Mouse (Mus musculus) heart, embryonic 14.5 days (tissue): ENCODE measurements at regions not wholly inside any gene's neighbourhood (a gene's known extent, or its start where the extent isn't known, plus 50 kb on each side); places are given as distances from the start of the nearest gene placed in this dataset.

Experiments used
- ATAC-seq: fragments of 200-750 bp; cut with Nextera tagmentation; 2 replicates; pipeline ENCODE4 v1.8.0; 2017; ENCODE audit warnings: low read depth, moderate TSS enrichment; ENCODE audit not compliant: insufficient number of reproducible peaks, insufficient read depth, low FRiP score
- H3K27ac ChIP-seq, 2 experiments: fragments of 200-500 bp in 1 of 2; fragments of 300-500 bp in 1 of 2; sonication (generic) in 1 of 2; replicated peaks in 1 of 2; 2 replicates each; pipeline ENCODE4 v1.5.1; 2012 to 2014; ENCODE audit warnings: low read depth in 2 of 2, low read length in 2 of 2, control low read depth in 1 of 2, mild to moderate bottlenecking in 1 of 2, mixed read lengths in 1 of 2; ENCODE audit not compliant: control insufficient read depth in 1 of 2, insufficient read depth in 1 of 2
- H3K27me3 ChIP-seq: fragments of 300-500 bp; sonication (generic); 2 replicates; pipeline ENCODE4 v1.6.1; 2014; ENCODE audit warnings: mild to moderate bottlenecking, low read length, control low read depth; ENCODE audit not compliant: control insufficient read depth, insufficient read depth
- H3K36me3 ChIP-seq: fragments of 300-500 bp; sonication (generic); 2 replicates; pipeline ENCODE4 v1.6.1; 2014; ENCODE audit warnings: mild to moderate bottlenecking, control low read depth, low read length, mixed read lengths; ENCODE audit not compliant: control insufficient read depth, insufficient read depth
- H3K4me1 ChIP-seq, 2 experiments: fragments of 200-500 bp in 1 of 2; fragments of 300-500 bp in 1 of 2; sonication (generic) in 1 of 2; 2 replicates each; pipeline ENCODE4 v1.6.1; 2012 to 2014; ENCODE audit warnings: low read length in 2 of 2, control low read depth in 1 of 2, mixed read lengths in 1 of 2; ENCODE audit not compliant: control insufficient read depth in 2 of 2, insufficient read depth in 2 of 2
- H3K4me2 ChIP-seq: fragments of 300-500 bp; sonication (generic); 2 replicates; pipeline ENCODE4 v1.6.1; 2014; ENCODE audit warnings: mild to moderate bottlenecking, low read length
- H3K4me3 ChIP-seq, 2 experiments: fragments of 200-500 bp in 1 of 2; fragments of 300-500 bp in 1 of 2; sonication (generic) in 1 of 2; 2 replicates each; pipeline ENCODE4 v1.5.1; 2012 to 2014; ENCODE audit warnings: low read length in 2 of 2, mild to moderate bottlenecking in 2 of 2, control low read depth in 1 of 2, low read depth in 1 of 2, moderate library complexity in 1 of 2; ENCODE audit not compliant: control insufficient read depth in 1 of 2, insufficient read depth in 1 of 2
- H3K9ac ChIP-seq: fragments of 300-500 bp; sonication (generic); 2 replicates; pipeline ENCODE4 v1.6.1; 2014; ENCODE audit warnings: mild to moderate bottlenecking, low read length
- H3K9me3 ChIP-seq: fragments of 300-500 bp; sonication (generic); 2 replicates; pipeline ENCODE4 v1.6.1; 2016; ENCODE audit warnings: low read length, control low read depth; ENCODE audit not compliant: control insufficient read depth
- WGBS: fragments of 180-500 bp; shearing (Covaris S2); extraction: QIAGEN DNeasy Blood & Tissue Kit; methylation state at CpG from one replicate; pipeline ENCODE4 v1.1.7; 2014; 5-methylcytosine and 5-hydroxymethylcytosine counted together

DNA sequence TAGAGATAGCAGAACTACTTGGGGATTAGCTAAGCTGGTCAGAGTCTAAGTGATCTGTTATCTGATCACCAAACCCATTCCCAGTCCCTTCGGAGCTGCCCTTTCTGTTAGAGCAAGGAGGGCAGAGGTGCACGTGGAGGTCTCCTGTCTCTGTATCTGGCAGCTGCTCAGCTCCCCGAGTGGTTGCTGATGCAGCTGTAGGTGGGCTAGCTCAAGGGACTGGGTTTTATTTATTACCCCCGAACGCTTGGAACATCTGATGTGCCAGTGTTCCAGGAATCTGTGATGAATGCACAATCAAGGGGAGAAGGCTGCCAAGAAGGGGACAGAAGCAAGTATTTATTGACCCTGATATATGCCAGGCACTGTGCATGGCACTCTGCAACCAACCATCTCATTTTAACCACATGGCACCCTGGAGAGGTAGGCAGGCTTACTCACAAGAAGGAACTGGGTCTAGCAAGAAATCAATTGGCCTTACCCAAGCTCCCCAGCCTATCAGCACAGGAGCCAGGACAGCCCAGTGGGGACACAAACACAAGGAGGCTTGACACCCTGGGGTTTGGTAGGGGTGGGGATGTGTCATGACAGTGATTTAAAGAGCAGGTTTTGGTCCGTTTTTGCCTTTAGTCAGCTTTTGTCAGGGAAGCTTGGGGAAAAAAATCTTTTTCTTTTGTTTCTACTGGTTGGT lies 154.6 kb upstream of the Bmper start:
- no peak overlapping the region for H3K4me3 ChIP-seq
- no peaks in the 10 kb centered on the region for H3K9me3 ChIP-seq
- H3K4me2 ChIP-seq, result no peak overlapping the region
- no peaks in the 10 kb centered on the region for H3K27me3 ChIP-seq
- peaks cover 4 to 7% of the 10 kb centered on the region in 2 experiments; a peak in 1 of 4 replicates for H3K4me1 ChIP-seq
- H3K9ac ChIP-seq, result no peak overlapping the region
- no peaks in the 10 kb centered on the region for H3K36me3 ChIP-seq
- WGBS, result 49% methylated on average over 6 of the region's 6 CpGs
- ATAC-seq, result no peak
- no peak overlapping the region for H3K27ac ChIP-seq

DNA sequence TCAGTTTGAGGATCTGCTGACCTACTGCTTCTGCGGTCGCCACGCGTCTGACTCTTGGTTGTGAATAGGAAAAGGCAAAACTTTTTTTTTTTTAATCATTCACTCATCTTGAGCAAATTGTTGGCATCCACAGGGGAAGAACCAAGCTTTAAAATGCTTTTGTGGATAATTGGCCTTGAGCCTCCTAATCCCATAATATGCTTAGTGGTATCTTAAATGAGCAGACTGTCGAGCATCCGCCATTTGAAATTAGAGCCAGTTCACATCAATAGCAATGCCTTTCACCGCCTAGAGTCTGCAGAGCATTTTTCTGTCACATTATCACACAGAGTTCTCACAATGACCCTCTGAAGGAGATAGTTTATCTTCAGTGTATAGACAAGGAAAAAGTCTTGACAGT lies 153.7 kb upstream of the Bmper start:
- Histone ChIP-seq H3K9ac (no peak overlapping the region), H3K27me3 (no peaks in the 10 kb centered on the region), H3K4me3 (no peak overlapping the region), H3K4me2 (no peak overlapping the region), H3K4me1 (peaks cover 4 to 7% of the 10 kb centered on the region in 2 experiments; a peak in 1 of 4 replicates), H3K9me3 (no peaks in the 10 kb centered on the region), H3K27ac (no peak overlapping the region), H3K36me3 (no peaks in the 10 kb centered on the region)
- WGBS, result 65% methylated on average over 7 of the region's 7 CpGs
- no peak for ATAC-seq

DNA sequence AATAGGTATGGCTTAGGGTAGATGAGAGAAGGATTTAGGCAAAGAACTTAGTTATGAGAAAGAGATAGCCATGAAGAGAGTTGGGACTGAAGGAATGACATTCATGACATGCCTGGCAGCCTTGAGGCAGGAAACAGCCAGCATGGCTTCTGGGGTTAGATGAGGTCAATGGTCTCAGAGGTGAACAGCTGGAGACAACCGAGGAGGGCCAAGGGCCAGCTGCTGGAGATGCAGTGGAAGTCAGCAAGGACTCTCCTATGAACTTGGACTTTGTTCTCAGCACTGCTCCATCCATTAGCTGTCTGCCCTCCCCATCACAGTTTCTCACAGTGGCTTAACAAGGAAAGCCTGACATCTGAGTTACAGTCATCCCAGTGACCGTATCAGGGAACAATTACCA lies 151.9 kb upstream of the Bmper start:
- Histone ChIP-seq H3K27me3 (no peaks in the 10 kb centered on the region), H3K27ac (no peak overlapping the region), H3K4me3 (no peak overlapping the region), H3K9me3 (no peaks in the 10 kb centered on the region), H3K36me3 (no peaks in the 10 kb centered on the region), H3K9ac (no peak overlapping the region), H3K4me1 (peaks cover 4 to 7% of the 10 kb centered on the region in 2 experiments; a peak in 1 of 4 replicates), H3K4me2 (no peak overlapping the region)
- WGBS, result 41% methylated on average over 2 of the region's 2 CpGs
- no peak for ATAC-seq

DNA sequence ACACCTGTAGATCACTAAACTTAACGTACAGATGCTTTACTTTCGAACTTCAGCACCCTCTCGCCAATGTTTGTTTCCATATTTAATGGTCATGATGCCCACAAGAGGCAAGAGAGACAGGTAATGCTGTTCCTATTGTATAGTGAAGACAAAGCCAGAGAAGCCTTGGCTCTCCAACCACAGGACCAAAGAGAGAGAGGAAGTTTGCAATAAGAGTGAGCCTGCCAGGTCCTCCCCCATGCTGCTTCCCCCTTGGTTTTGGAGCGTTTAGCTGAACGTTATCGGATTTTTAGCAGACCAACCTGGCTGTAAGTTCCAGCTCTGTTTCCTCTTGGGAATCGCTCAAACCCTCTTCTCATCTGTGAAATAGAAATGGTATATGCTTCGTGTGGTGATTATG lies 150.1 kb upstream of the Bmper start:
- no peaks in the 10 kb centered on the region for H3K27me3 ChIP-seq
- no peak overlapping the region for H3K9ac ChIP-seq
- no peak overlapping the region for H3K4me3 ChIP-seq
- no peaks in the 10 kb centered on the region for H3K36me3 ChIP-seq
- peaks cover 4 to 5% of the 10 kb centered on the region in 2 experiments; a peak in 1 of 4 replicates for H3K4me1 ChIP-seq
- no peaks in the 10 kb centered on the region for H3K9me3 ChIP-seq
- ATAC-seq, result no peak
- H3K4me2 ChIP-seq, result no peak overlapping the region
- WGBS, result 77% methylated on average over 8 of the region's 8 CpGs
- H3K27ac ChIP-seq, result no peak overlapping the region

DNA sequence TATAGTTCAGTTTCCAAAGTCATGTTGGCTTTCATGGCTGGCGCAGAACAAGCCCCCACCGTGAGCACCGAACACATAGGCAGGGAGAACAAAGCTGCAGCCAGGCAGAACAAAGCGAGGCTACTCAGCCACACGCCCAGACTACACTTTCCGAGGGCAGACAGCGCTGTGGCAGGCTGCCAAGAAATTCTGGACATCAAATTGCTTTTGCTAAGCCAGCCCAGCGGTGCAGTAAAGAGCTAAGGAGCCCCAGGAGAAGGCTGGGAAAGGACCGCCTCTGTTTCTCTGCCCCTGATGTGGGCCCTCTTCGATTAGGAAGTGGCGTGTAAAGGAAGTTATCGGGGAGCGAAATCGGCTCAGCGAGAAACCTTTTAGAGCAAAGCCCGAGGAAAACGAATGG lies 139.3 kb upstream of the Bmper start:
- WGBS, result 5% methylated on average over 17 of the region's 17 CpGs
- H3K9me3 ChIP-seq, result no peaks in the 10 kb centered on the region
- peak overlapping the region; percentile 52; the same call in 1 of the 2 replicates for H3K9ac ChIP-seq
- H3K27ac ChIP-seq, result peak overlapping the region; percentile 79 to 82
- peak overlapping the region; percentile 14 to 22; a peak in 3 of 4 replicates for H3K4me3 ChIP-seq
- H3K27me3 ChIP-seq, result no peaks in the 10 kb centered on the region
- no peaks in the 10 kb centered on the region for H3K36me3 ChIP-seq
- peak overlapping the region; percentile 55 for H3K4me2 ChIP-seq
- H3K4me1 ChIP-seq, result peaks cover 10 to 16% of the 10 kb centered on the region in 2 experiments
- ATAC-seq, result peak; percentile 89

DNA sequence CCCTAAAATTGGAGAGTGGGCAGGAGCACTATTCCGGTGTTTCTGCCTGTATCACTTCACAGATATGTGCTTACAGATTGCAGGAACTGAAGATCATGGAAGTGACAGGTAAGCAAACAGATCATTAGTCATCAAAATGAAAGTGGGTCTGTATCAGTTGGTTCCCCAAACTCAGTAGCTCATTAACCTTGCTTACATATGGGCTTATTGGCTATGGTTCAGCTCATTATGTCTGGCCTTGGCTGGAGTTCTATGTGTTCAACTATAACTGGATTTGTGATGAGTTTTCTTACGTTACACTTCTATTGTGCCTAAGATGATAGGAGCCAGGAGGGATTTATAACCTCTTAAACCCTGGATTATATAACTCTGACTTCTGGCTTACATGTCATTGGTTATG lies 133.5 kb upstream of the Bmper start:
- Histone ChIP-seq H3K27ac (no peak overlapping the region), H3K36me3 (no peaks in the 10 kb centered on the region), H3K9ac (no peak overlapping the region), H3K27me3 (no peaks in the 10 kb centered on the region), H3K4me1 (peaks cover 0 to 6% of the 10 kb centered on the region in 2 experiments; a peak in 2 of 4 replicates), H3K4me3 (no peak overlapping the region), H3K4me2 (no peak overlapping the region), H3K9me3 (no peaks in the 10 kb centered on the region)
- 83% methylated on average over 2 of the region's 2 CpGs for WGBS
- no peak for ATAC-seq

DNA sequence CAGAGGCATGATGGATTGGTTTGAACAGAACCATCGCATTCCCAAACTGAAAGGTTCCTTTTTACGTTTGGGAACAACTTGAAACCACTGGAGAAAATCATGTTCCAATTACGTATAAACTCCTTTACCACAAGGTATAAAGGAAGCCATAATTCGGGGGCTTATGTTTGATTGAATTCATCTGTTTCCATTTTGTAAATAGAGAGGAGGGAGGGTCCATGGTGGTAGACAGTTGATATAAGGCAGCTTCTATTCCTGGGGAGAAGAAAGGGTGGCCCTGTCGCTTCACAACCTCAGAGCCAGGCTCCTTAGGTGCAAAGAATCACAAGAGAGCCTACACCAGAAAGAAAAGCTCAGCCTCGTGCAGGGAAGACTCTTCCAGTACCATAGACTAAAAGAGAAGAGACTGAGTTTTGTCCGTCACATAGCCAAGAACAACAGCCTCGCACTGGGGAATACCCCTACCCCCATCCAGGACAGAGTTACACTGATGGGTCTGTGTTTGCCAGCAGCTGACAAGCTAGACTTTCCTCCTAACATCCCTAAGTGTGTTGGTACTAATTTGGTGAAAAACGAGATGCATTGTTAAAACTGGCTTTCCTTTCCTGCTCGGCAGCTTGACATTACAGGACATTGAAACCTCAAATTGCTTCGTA lies 125.6 kb upstream of the Bmper start:
- 75% methylated on average over 11 of the region's 11 CpGs for WGBS
- Histone ChIP-seq H3K4me1 (no peaks in the 10 kb centered on the region; a peak in 1 of 4 replicates), H3K36me3 (no peaks in the 10 kb centered on the region), H3K9ac (no peak overlapping the region), H3K27me3 (no peaks in the 10 kb centered on the region), H3K4me2 (no peak overlapping the region), H3K9me3 (no peaks in the 10 kb centered on the region), H3K27ac (no peak overlapping the region), H3K4me3 (no peak overlapping the region)
- ATAC-seq, result no peak
